Mouse (Mus musculus) neural tube, embryonic 14.5 days (tissue): ENCODE results near the gene Mesp2. TPM values are rescaled to one million over a fixed set of nuclear protein-coding genes. Genes with fewer than 3 reads are reported as not detected.

Experiments used
- ATAC-seq: fragments of 200-750 bp; cut with Nextera tagmentation; 2 replicates; pipeline ENCODE4 v1.8.0; 2017; ENCODE audit warnings: low read depth, mild to moderate bottlenecking, moderate TSS enrichment, moderate library complexity
- H3K27ac ChIP-seq: fragments of 300-500 bp; sonication (generic); 2 replicates; pipeline ENCODE4 v1.5.1; 2014; ENCODE audit warnings: low read depth, mild to moderate bottlenecking, control low read depth, low read length, moderate library complexity, mixed read lengths
- H3K27me3 ChIP-seq: fragments of 300-500 bp; sonication (generic); 2 replicates; pipeline ENCODE4 v1.6.1; 2014; ENCODE audit warnings: low read length; ENCODE audit not compliant: control insufficient read depth, insufficient read depth
- H3K36me3 ChIP-seq: fragments of 300-500 bp; sonication (generic); 2 replicates; pipeline ENCODE4 v1.6.1; 2014; ENCODE audit warnings: low read length, mixed read lengths; ENCODE audit not compliant: control insufficient read depth, insufficient read depth
- H3K4me1 ChIP-seq: fragments of 300-500 bp; sonication (generic); 2 replicates; pipeline ENCODE4 v1.6.1; 2014; ENCODE audit warnings: low read length; ENCODE audit not compliant: control insufficient read depth, insufficient read depth
- H3K4me2 ChIP-seq: fragments of 300-500 bp; sonication (generic); 2 replicates; pipeline ENCODE4 v1.6.1; 2014; ENCODE audit warnings: mild to moderate bottlenecking, low read depth, low read length, control low read depth
- H3K4me3 ChIP-seq: fragments of 300-500 bp; sonication (generic); 2 replicates; pipeline ENCODE4 v1.5.1; 2014; ENCODE audit warnings: low read depth, low read length, control low read depth, mixed read lengths
- H3K9ac ChIP-seq: fragments of 300-500 bp; sonication (generic); replicated peaks from 2 replicates; pipeline ENCODE4 v1.6.1; 2014; ENCODE audit warnings: low read depth, mild to moderate bottlenecking, control low read depth, low read length, mixed read lengths
- H3K9me3 ChIP-seq: fragments of 300-500 bp; sonication (generic); 2 replicates; pipeline ENCODE4 v1.6.1; 2016; ENCODE audit warnings: low read length; ENCODE audit not compliant: control insufficient read depth
- WGBS: fragments of 180-500 bp; shearing (Covaris S2); extraction: QIAGEN DNeasy Blood & Tissue Kit; methylation state at CpG from one replicate; pipeline ENCODE4 v1.1.7; 2014; 5-methylcytosine and 5-hydroxymethylcytosine counted together
- polyA plus RNA-seq: library from polyadenylated mRNA; unstranded; fragments of >200 nt; fragmentation: Nextera tagmentation; extraction: Ambion mirVana; gene quantifications from 2 replicates; pipeline ENCODE4 v1.2.1, GENCODE M21; 2014

Gene Mesp2
- polyA plus RNA-seq, 1 experiment from 2014 or later = 1.2 TPM

DNA sequence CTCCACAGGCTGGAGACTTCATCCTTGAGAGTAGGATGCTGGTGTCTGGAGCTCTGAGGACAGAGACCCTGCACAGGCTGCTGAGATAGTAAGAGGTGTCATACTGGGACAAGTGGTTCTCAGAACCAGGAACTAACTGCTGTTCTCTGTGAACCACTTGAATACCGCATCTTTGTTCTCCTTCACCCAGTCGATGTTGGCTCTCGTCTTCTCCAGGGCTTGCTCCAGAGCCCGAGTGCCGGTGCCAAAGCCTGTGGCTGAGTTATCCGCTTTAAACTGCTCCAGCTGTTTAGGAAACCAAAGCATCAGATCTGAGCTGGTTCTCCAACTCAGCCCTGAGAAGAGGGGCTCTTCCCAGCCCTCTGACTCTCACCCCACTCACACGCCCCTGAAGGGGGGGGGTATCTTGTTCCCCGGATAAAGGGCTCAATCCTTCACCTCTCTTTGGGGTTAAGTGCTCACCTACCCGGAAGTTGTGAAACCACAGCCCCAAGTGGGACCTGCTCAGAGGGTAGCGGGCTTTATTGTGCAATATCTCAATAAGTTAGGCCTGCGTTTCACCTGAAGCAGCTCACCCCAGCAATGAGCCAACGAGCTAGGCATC lies 11.7 kb downstream of the Mesp2 start:
- Histone ChIP-seq H3K9ac (no peak overlapping the region), H3K36me3 (no peaks in the 10 kb centered on the region), H3K4me2 (no peak overlapping the region), H3K4me1 (no peaks in the 10 kb centered on the region), H3K4me3 (no peak overlapping the region), H3K27ac (no peak overlapping the region), H3K27me3 (no peaks in the 10 kb centered on the region), H3K9me3 (no peaks in the 10 kb centered on the region)
- 92% methylated on average over 12 of the region's 12 CpGs for WGBS
- ATAC-seq = no peak

DNA sequence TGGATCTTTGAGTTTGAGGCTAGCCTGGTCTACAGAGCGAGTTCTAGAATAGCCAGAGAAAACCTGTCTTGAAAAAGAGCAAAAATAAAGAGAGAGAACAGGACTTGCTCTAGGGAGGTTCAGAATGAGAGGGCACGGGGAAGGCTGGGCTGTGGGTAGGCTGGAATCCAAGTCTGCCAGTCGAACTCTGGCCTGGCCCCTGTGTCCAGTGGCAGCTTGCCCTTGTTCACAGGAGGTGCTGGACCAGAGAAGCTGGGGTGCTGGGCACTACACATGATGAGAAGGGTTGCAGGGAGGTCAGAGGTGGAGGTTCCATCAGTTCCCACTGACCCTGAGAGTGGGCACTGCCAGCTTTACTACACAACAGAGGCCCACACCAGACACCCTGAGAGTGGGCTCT lies 17.8 kb downstream of the Mesp2 start:
- no peak overlapping the region for H3K27ac ChIP-seq
- H3K36me3 ChIP-seq = no peaks in the 10 kb centered on the region
- no peaks in the 10 kb centered on the region for H3K4me1 ChIP-seq
- WGBS = 75% methylated on average over 3 of the region's 3 CpGs
- no peaks in the 10 kb centered on the region for H3K27me3 ChIP-seq
- no peak for ATAC-seq
- no peak overlapping the region for H3K9ac ChIP-seq
- no peak overlapping the region for H3K4me3 ChIP-seq
- no peak overlapping the region for H3K4me2 ChIP-seq
- H3K9me3 ChIP-seq = no peaks in the 10 kb centered on the region

DNA sequence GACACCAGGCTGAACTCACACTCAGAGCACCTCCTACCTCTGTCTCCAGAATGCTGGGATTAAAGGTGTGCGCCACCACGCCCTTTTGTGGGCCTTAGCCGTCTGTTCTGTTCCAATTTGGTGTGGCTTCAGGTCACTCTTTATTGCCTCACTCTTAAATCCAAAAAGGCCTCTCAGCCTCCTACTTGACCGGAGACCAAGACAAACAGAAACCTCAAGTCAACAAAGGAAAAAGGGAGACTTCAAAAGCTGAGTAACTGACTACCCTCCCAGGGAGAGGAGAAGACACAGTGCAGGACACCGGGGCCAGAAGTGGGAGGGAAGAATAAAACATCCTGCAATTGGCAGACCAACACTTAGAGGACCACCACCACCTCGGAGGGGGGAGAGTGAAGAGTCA lies 20.6 kb downstream of the Mesp2 start:
- no peaks in the 10 kb centered on the region for H3K9me3 ChIP-seq
- H3K9ac ChIP-seq = no peak overlapping the region
- no peak overlapping the region for H3K27ac ChIP-seq
- no peaks in the 10 kb centered on the region for H3K4me1 ChIP-seq
- H3K4me3 ChIP-seq = no peak overlapping the region
- no peak overlapping the region for H3K4me2 ChIP-seq
- no peaks in the 10 kb centered on the region for H3K36me3 ChIP-seq
- H3K27me3 ChIP-seq = no peaks in the 10 kb centered on the region
- WGBS = 64% methylated on average over 6 of the region's 6 CpGs
- no peak for ATAC-seq

DNA sequence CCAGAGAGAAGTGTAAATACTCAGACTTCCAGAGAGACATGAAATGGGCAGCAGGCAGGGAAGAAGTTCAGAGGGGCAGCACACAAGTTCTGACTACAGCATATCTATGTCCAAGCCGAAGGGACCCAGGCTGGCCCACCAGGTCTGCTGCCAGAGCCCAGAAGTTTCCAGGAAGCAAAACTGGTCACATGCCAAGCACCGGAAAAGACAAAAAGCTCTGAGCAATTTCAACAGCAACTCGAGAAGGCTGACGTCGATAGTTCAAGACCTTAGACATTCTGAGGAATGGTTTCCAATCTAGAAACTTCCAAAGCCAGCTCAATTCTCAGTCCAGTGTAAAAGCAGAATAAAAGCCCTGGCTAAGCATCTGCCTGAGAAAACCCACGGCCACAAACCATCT lies 21.1 kb downstream of the Mesp2 start:
- H3K27ac ChIP-seq = no peak overlapping the region

DNA sequence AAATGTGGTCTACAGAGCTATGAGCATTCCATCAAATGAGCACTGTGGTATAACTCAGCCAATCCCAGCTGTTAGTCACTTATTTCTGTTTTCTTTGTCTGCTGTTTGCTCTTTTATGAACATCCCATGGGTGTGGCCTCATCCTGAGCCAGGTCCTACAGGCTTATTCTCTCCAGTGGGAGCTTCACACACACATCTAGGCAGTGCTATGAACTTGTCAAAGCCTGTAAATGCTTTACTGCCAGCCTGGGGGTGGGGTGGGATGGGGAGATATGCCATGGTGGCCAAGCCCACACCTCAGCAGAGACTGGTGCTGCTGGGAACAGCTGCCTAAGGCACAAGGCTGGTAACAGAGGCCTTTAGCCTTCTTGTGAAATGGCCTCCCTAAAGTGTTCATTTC lies 22.5 kb downstream of the Mesp2 start:
- no peaks in the 10 kb centered on the region for H3K9me3 ChIP-seq
- H3K4me1 ChIP-seq = no peaks in the 10 kb centered on the region
- H3K4me3 ChIP-seq = no peak overlapping the region
- no peak overlapping the region for H3K4me2 ChIP-seq
- no peaks in the 10 kb centered on the region for H3K27me3 ChIP-seq
- H3K36me3 ChIP-seq = no peaks in the 10 kb centered on the region
- ATAC-seq = no peak
- H3K9ac ChIP-seq = no peak overlapping the region
- no peak overlapping the region for H3K27ac ChIP-seq

More for the DNA sequence above, 21.1 kb downstream of the Mesp2 start:
- Histone ChIP-seq H3K4me3 (no peak overlapping the region), H3K36me3 (no peaks in the 10 kb centered on the region), H3K9ac (no peak overlapping the region), H3K27me3 (no peaks in the 10 kb centered on the region), H3K9me3 (no peaks in the 10 kb centered on the region), H3K4me1 (no peaks in the 10 kb centered on the region), H3K4me2 (no peak overlapping the region)
- ATAC-seq = no peak
- 71% methylated on average over 6 of the region's 6 CpGs for WGBS

DNA sequence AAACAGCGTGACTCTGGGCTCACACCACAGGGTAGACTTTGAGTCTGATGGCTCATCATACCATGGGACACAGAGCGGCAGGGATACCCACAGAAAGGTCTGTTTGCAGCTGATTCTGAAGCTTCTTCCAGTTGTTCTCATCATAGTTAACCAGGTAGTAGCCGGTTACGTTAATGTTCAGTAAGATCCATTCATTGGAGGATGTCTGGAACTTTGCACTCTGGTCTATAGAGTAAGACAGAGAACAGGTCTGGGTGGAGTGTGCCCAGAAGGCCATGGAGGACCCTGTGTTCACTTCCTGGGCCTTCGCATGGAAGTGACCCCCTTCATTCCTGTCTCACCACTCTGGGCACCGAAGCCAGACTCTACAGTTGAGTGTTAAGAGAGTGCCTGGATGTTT lies 24.7 kb downstream of the Mesp2 start:
- WGBS = 92% methylated on average over 6 of the region's 6 CpGs
- no peak overlapping the region for H3K27ac ChIP-seq
- no peaks in the 10 kb centered on the region for H3K36me3 ChIP-seq
- H3K4me2 ChIP-seq = no peak overlapping the region
- no peaks in the 10 kb centered on the region for H3K4me1 ChIP-seq
- no peak overlapping the region for H3K4me3 ChIP-seq
- no peaks in the 10 kb centered on the region for H3K27me3 ChIP-seq
- H3K9ac ChIP-seq = no peak overlapping the region
- no peak for ATAC-seq
- no peaks in the 10 kb centered on the region for H3K9me3 ChIP-seq

DNA sequence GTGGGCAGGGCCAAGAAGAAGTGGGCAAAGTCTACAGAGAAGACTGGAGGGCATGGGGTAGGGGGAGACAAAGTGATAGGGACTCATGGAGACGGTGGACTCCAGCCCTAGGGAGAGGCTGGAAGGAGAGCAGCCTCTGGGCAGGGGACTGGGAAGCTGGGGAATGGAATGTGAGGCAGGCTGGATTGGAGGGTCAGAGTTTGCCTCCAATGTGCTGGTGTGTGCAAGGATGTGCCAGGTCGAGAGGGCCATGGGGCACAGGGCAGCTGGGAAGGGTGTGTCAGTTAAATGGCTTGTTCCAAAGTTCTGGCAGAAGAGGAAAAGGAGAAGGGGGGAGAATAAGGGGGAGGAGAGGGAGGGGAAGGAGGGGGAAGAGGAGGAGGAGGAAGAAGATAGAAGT lies 26.7 kb downstream of the Mesp2 start:
- Histone ChIP-seq H3K9ac (no peak overlapping the region), H3K9me3 (no peaks in the 10 kb centered on the region), H3K36me3 (no peaks in the 10 kb centered on the region), H3K27me3 (no peaks in the 10 kb centered on the region), H3K4me2 (no peak overlapping the region), H3K27ac (no peak overlapping the region), H3K4me3 (no peak overlapping the region), H3K4me1 (no peaks in the 10 kb centered on the region)
- ATAC-seq = no peak
- WGBS = 84% methylated on average over 2 of the region's 2 CpGs

DNA sequence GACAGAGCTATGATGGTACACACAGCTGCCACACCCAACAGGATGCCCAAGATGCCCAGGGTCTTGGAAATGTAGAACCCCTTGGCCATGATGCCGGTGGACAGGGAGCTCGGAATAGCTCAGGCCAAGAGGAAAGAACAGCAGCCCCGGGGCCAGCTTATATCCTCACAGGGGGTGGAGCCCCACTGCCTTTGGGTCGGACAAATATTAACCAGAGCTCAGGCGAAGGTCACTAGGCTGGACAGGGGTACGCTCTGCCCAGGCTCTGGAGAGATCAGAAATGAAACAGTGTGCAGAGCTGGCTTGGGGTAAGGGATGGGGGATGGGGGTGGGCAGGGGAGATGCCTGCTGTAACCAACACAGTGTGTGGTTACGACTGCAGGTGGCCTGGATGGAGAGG lies 31.6 kb downstream of the Mesp2 start:
- Histone ChIP-seq H3K9ac (no peak overlapping the region), H3K4me2 (no peak overlapping the region), H3K36me3 (no peaks in the 10 kb centered on the region), H3K27me3 (no peaks in the 10 kb centered on the region), H3K4me3 (no peak overlapping the region), H3K27ac (no peak overlapping the region), H3K9me3 (no peaks in the 10 kb centered on the region), H3K4me1 (no peaks in the 10 kb centered on the region)
- ATAC-seq = no peak
- 60% methylated on average over 7 of the region's 7 CpGs for WGBS

DNA sequence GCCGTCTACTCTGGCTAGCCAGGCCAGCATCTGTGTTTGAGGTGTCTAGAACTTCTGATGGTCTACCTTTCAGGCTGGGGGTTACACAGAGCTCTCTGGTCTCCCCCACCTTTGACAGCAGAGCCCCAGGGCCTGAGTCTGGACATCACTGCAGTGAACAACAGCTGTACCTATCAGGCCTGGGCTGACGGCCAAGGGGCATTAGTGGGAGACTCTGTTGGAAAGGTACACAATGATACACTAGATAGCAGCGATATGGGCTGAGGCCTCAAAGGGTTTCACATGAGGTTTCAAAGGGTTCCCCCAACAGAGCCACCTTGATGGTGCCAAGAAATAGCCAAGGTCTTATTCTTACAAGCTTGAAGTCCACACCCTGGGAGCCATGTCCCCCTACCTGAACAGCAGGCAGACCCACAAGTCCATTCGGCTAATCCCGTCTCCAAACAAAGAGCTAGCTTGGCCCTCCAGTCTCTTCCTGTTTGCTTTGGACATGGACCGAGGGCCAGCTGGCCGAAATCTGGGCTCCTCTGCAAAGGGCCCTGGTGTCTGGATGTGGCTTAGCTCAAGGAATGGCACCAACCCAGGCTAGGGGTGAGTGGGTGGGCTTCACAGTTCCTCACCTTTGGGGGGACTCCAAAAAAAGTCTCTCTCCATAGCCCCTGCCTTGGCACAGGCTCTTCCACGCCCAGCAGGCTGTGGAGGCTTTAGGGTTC lies 33.7 kb downstream of the Mesp2 start:
- WGBS = 84% methylated on average over 8 of the region's 8 CpGs
- Histone ChIP-seq H3K4me1 (no peaks in the 10 kb centered on the region), H3K9me3 (no peaks in the 10 kb centered on the region), H3K27ac (no peak overlapping the region), H3K9ac (no peak overlapping the region), H3K36me3 (no peaks in the 10 kb centered on the region), H3K4me2 (no peak overlapping the region), H3K27me3 (peaks cover 5% of the 10 kb centered on the region), H3K4me3 (no peak overlapping the region)
- ATAC-seq = no peak
